Mouse (Mus musculus) retina, postnatal 7 days (tissue): Measurements from ENCODE around the gene Noc3l.

ENCODE experiments used
- DNase-seq: peaks from one replicate; pipeline ENCODE4 v3.0.0-alpha.2; 2012; ENCODE audit warnings: low read depth, low spot score

Noc3l gene

GRCm38 (mm10) chr19:38758685-38759472 lies 60.2 kb downstream of the Noc3l start:
- no peak for DNase-seq

GRCm38 (mm10) chr19:38758056-38758455 lies 61.0 kb downstream of the Noc3l start:
- DNase-seq = no peak

- DNase-seq = no peak
Measured at GRCm38 (mm10) chr19:38757161-38757560, 61.9 kb downstream of the Noc3l start.

- DNase-seq = no peak
Measured at GRCm38 (mm10) chr19:38750192-38750591, 68.8 kb downstream of the Noc3l start.

- DNase-seq = no peak
Measured at GRCm38 (mm10) chr19:38746492-38747014, 72.5 kb downstream of the Noc3l start.

- no peak for DNase-seq
Measured at GRCm38 (mm10) chr19:38745810-38746491, 73.1 kb downstream of the Noc3l start.

GRCm38 (mm10) chr19:38744546-38744945 lies 74.5 kb downstream of the Noc3l start:
- DNase-seq = no peak
